Mouse (Mus musculus) ovary, adult 18-20 months (tissue): Measurements from ENCODE around the gene Nudt5.
"Not testable (repeated sequence)": the region's sequence is repeated elsewhere in the genome, so short reads cannot be mapped to it uniquely, and the experiment has no call there.

Experiments used
- DNase-seq: peaks from one replicate; pipeline ENCODE4 v3.0.0; 2022; ENCODE audit warnings: low spot score, mixed read lengths

Nudt5 gene

DNA sequence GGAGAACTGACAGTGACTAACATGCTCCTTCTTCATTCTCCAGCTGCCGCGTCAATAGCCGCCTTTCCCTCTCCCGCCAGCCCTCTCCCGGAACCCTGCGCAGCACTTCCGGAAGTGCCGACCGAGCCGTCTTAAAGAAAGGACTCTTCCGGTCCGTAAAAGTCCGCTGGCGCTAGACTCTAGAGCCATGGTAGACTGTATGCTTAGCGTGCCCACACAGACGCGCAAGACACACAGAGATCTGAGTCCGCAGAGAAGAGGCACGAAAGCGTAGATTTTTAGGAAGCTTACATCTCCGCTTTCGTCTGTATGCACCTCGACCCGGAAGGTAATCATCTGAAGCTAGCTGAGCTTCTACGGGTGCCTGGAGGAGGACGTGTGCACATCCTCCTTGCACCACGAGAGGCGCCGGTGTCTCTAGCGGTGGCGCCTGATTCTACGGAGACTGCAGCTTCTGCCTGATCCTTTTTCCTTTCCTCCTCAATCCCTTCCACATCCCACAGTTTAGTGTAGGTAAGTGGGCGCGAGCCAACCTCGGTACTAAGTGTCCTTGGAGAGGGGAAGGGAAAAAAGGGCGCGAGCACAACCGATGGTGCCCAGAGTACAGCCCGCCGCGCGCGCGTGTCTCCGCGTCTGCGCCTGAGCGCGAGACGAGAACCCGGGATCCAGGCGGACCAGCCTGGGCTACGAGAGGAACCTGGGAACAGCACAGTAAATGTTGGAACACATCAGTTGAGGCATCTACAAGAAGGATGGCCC, at the start of gene Nudt5, which contains the start of gene Cdc123:
Nudt5 (plus strand) TSS at position 147 of the 759 bp plus-strand sequence.
Cdc123 (minus strand) TSS at position 292 of the 759 bp plus-strand sequence.
- peak; percentile 80 for DNase-seq

DNA sequence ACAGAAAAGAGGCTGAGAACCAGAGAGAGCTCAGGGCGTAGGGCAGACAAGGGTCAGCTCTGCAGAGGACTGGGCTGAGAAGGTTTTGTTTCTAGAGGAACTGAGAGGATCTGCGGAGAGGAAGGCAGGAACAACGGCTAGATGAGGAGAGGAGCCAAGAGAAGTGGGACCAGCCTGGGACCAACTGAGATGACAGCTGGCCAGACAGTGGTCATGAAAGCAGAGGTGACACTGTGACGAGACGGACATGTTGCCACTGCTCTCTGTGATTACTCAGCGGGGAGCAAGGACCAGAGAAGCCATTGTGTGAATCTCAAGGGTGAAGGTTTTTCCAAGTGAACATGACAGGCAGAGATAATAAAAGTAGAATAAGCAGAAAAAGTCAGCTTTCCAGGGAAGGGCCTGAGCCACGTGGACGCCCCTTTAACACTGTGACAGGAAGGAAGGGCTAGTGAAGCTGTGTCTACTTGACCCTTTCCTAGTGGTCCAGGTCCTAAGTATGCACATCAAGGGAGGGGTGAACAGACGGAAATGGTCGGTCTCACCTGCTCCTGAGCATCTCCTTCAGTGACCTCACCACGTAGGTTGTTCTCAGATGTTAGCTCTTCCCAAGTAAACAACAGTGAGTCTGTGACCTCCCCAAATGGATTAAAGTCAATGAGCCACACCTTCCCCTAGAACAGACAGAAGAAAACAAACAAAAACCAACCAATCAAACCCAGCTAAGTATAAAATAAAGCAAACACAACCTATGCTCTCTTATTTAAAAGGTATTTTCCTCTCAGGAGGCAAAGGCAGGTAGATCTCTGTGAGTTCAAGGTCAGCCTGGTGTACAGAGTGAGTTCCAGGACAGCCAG, 46.8 kb upstream of the Nudt5 start:
- DNase-seq: no peak

- DNase-seq: no peak
These were observed 43.6 kb upstream of the Nudt5 start for GRCm38 (mm10) chr2:5801182-5801640.

DNA sequence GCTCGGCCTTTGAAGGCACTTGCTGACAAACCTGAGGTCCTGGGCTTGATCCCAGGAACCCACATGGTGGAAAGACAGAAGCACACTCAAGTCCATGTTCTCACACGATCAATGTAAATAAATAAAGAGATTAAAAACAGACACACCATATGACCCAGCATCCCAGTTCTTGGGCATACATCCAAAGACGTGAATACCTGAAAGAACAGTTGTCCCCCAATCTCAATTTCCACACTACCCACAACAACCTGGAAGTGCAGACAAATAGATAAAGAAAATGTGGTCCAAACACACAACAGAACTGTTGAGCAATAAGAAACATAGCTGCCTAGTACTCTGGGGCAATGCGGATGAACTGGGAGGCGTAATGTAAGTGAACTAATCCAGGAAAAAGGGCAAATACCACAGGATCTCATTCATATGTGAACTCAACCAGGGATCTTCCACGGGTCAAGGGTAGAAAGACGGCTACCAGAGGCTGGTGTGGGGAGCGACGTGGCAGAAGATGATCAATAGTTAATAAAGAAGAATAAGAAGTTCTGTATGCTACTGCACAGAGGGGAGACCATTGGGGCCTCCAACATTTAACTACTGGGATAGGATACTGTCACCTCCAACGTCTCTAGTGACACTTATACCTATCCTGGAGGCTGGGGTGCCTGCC, 42.8 kb upstream of the Nudt5 start:
- DNase-seq: no peak

- no peak for DNase-seq
These were observed 40.3 kb upstream of the Nudt5 start for GRCm38 (mm10) chr2:5804440-5805045.

GRCm38 (mm10) chr2:5805228-5805627, 39.6 kb upstream of the Nudt5 start:
- no peak for DNase-seq

DNA sequence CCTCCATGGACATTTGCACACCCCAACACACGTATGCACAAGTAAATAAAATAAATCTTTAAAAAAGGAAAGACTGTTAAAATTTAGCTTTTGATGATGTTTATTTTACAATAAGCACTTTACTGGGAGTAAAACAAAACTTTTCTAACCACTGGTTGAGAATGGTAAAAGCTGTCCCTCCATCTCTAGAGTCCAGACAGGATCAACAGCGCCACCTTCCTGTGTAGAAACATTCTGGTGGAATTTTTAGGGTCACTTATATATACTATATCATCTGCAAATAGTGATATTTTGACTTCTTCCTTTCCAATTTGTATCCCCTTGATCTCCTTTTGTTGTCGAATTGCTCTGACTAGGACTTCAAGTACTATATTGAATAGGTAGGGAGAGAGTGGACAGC, 38.6 kb upstream of the Nudt5 start:
- DNase-seq: not testable (repeated sequence)

DNA sequence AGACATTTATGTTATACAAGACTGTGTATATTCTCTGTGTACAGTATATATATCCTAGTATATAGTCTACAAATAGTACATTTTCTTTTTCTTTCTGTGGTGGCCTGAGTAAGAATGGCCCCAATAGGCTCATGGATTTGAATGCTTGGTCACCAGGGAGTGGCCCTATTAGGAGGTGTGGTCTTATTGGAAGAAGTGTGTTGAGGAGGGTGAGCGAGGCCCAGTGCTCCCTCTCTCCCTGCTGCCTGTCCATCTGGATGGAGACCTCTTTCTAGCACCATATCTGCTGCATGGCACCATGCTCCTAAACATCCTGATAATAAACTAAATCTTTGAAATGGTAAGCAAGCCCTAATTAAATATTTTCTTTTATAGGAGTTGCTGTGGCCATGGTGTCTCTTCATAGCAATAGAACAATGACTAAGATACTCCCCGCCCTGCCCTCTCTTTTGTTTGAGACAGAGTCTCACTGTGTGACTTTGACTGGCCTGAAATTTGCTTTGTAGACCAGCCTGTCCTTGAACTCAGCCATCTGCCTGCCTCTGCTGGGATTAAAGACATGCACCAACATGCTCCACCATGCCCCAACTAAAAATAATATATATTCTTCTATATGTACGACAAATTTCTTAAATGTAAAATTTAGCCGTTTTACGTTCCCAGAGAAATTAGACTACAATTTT, 34.6 kb upstream of the Nudt5 start:
- no peak for DNase-seq

DNA sequence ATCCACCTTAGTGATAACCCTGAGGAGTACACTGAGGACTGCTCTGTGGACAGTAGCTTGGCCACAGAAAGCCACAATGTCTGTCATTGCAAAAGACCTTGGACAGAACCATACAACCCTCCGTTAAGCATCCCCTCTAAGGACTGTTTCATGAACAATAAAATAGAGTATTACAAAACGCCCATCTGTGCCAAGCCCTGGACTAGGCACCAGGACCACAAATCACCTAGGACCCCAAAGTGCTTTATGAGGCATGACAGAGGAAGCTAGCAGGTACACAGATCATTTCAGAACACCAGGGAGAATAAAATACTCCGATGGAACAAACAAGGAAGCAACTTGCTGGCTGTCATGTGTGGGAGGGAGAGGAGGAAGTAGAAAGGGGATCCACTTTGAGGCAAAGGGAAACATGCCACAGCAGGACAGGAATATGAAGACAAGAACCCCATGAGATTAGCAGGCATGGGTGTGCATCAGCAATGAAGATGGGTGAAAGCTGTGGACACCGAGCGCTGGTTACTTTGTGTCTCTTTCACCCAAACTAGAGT, 33.5 kb upstream of the Nudt5 start:
- DNase-seq: no peak

DNA sequence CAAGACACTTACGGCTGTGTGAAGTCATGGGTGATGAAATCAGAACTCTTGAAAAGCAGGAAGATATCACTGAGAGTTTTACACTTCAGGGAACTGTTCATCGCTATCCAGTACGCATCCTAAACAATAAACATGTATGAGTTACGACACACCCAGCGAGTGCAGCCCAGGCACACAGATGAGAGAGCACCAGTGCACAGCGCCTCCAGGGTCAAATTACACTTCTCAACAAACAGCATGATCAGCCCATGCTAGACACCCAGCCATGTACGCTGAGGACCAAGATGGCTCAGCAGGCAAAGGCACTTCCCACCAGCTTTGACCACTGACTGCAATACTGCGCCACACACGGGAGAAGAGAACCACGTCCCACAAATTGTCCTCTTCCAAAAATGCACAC, 23.6 kb upstream of the Nudt5 start:
- DNase-seq: no peak

- DNase-seq: no peak
These were observed 22.4 kb upstream of the Nudt5 start for GRCm38 (mm10) chr2:5822449-5822848.

GRCm38 (mm10) chr2:5824213-5824612, 20.6 kb upstream of the Nudt5 start:
- no peak for DNase-seq

DNA sequence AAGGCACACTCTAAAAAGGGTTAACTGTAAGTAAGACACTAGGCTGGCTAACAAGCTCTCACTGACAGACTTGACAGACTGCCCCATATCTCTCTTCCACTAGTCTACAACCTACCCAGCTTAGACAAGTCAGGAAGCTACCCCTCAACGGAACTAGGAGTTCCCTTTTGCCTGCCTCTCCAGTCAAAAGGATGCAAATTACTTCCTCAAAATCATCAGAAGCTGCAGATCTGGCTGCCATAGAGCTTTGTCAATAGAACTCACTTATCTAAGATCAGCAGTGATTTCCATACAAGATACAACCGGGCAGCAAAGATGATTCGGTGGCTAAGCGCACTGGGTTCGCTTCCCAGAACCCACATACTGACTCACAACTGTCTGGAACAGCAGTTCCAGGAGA, 20.1 kb upstream of the Nudt5 start:
- DNase-seq: no peak

DNA sequence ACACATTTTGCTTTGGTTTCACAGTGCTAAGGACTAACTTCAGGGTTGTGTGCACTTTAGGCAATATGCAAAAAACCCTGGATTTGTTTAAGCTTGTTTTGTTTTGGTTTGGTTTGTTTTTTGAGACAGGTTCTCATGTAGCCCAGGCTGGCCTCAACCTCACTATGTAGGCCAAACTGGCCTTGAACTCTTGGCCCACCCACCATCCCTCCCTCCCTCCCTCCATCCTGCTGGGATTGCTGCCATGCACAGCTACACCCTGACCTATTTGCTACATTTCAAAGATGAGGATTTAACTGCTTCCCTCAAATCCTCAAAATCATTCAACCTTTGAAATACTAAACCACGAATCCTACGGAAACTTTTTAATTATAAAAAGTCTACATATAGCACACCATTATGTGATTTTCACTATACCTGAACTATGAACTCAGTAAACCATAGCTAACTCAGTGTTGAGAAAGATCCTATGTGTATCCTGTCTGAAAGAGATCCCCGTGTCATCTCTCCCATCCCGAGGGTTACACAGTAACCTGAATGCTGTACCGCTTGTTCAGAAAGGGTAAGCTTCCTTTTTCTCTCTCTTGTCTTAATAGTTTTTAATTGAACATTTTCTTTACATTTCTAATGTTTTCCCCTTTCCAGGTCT, 19.4 kb upstream of the Nudt5 start:
- no peak for DNase-seq

DNA sequence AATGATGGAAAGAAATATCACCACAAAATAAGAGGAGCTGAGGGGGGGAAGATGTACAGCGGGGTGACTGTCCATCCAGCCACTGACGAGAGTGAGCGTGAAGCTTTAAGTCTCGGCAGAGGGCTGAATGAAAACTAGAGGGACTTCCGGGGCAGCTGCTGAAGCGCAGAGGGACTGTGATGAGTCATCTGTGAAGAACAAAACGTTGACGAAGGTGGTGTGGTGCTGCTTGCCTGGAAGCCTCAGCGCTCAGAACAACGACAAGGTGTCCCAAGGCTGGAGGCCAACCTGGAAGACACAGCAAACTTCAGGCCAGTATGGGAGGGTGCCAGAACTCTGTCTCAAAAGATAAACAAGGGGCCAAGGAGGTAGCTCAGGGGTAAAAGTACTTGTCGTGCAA, 4.0 kb upstream of the Nudt5 start:
- DNase-seq: no peak

DNA sequence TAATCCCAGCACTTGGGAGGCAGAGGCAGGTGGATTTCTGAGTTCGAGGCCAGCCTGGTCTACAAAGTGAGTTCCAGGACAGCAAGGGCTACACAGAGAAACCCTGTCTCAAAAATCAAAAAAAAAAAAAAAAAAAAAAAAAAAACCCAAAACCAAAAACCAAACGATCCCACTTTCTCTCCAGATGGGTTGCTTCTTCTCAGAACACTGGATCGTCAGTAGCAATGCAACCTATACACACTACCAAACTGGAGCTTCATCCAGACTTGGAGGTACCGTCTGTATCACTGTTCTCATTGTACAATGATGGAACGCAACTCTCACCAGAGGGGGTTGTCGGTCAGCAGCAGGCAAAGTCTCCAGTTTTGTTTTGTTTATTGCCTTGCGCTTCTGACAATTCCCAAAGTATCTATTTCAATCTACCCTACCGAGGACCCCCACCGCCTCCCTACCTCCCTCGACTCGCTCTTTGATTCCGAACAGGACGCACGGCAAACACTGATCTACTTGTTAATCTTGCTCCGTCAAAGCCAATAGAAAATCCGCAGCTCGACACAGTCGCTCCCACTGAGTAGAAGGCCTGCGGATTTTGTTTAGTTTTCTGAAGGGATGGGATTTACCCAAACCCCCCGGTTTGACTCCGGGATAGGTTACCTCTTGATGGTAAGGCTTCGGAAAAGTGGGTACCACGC, 492 bp upstream of the Nudt5 start:
- no peak for DNase-seq

GRCm38 (mm10) chr2:5845826-5846225, 1.0 kb downstream of the Nudt5 start:
- DNase-seq: no peak

DNA sequence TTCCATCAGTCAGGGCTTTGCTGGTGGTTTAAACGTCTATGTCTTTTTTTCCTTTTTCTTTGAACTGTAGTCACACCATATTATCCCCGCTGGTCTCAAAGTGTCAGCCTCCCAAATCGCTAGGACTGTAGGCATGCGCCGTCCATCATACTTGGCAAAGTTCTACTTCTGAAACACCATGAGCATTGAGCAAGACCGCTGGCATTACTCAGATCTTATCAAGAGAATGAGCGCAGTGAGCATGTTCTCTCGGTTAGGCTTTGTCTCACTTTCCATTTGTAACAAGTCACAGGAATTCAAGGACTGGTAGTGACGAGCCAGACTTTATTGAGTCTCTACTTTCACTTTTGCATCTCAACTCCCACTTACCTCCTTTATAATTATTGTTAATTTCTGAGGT, 6.3 kb downstream of the Nudt5 start:
- no peak for DNase-seq

- no peak for DNase-seq
These were observed 7.0 kb downstream of the Nudt5 start for GRCm38 (mm10) chr2:5851866-5852265.

DNA sequence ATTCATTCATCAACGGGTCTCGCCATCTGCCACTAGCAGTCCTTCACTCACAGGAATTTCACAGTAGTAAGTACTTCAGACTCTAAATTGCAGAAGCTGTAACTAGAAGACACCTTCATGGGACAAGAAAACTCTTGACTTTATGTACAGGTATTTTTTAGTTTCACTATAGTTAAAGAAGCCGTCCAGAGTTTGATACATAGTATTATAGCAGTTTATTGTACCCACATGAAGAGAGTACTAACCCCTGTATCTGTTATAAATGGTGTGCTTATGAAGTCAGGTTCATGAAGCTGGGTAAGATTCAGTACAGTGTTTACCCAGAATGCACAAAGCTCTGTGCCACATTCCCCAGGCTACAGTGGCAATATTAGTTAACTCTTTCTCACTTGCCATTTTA, 18.0 kb downstream of the Nudt5 start, which contains the start of gene Gm13199:
Gm13199 (minus strand) TSS at position 101 of the 400 bp plus-strand sequence.
- DNase-seq: no peak
